Mouse (Mus musculus): Measurements from ENCODE around the gene Theg.

GRCm38 (mm10) chr10:79556951-79557350 lies 30.2 kb downstream of the Theg start:
- TF ChIP-seq POU5F1 (IDR thresholded peaks at IDR 0.05; ENCODE audit: borderline replicate concordance, low read length) (no peak), CTCF (conservative IDR thresholded peaks at IDR 0.05; ENCODE audit: low read length) (no peak)
